Mouse (Mus musculus) ES-E14 (cell line): ENCODE data around the gene Abcf1. TPM values are rescaled to one million over a fixed set of nuclear protein-coding genes. Genes with fewer than 3 reads are reported as not detected.

Experiments used
- DNase-seq: peaks from one replicate; pipeline ENCODE4 v3.0.0-alpha.2; 2013; ENCODE audit warnings: low read depth, low spot score
- H3K27ac ChIP-seq: 2 replicates; pipeline ENCODE4 v1.5.1; 2012; ENCODE audit warnings: low read depth, mild to moderate bottlenecking, low read length, moderate library complexity, mixed read lengths; ENCODE audit not compliant: poor library complexity, insufficient read depth, severe bottlenecking
- H3K36me3 ChIP-seq: 2 replicates; pipeline ENCODE4 v1.6.1; 2012; ENCODE audit warnings: mild to moderate bottlenecking, low read length, moderate library complexity, mixed read lengths; ENCODE audit not compliant: control insufficient read depth, poor library complexity, insufficient read depth, severe bottlenecking
- H3K4me1 ChIP-seq, 2 experiments: fragments of 150-350 bp in 1 of 2; sonication (generic) in 1 of 2; 2 replicates each; pipeline ENCODE4 v1.6.1; 2012; ENCODE audit warnings: low read length in 2 of 2, mild to moderate bottlenecking in 1 of 2, mixed read lengths in 1 of 2; ENCODE audit not compliant: control insufficient read depth in 2 of 2, insufficient read depth in 2 of 2, poor library complexity in 1 of 2
- H3K4me3 ChIP-seq, 2 experiments: fragments of 150-350 bp in 1 of 2; sonication (generic) in 1 of 2; 2 replicates each; pipeline ENCODE4 v1.5.1; 2012; ENCODE audit warnings: low read length in 2 of 2, low read depth in 1 of 2, mild to moderate bottlenecking in 1 of 2, mixed read lengths in 1 of 2; ENCODE audit not compliant: insufficient read depth in 1 of 2, poor library complexity in 1 of 2, severe bottlenecking in 1 of 2
- H3K9ac ChIP-seq: 2 replicates; pipeline ENCODE4 v1.6.1; 2012; ENCODE audit warnings: low read depth, mild to moderate bottlenecking, low read length, mixed read lengths; ENCODE audit not compliant: poor library complexity, insufficient read depth, severe bottlenecking
- H3K9me3 ChIP-seq: fragments of 150-350 bp; sonication (generic); 2 replicates; pipeline ENCODE4 v1.6.1; 2012; ENCODE audit warnings: low read depth, mild to moderate bottlenecking, low read length; ENCODE audit not compliant: control insufficient read depth, insufficient read depth
- CHD2 ChIP-seq: IDR thresholded peaks from 2 replicates; pipeline ENCODE4 v1.6.1; 2014; ENCODE audit warnings: mild to moderate bottlenecking, low read depth, low read length, inconsistent platforms
- HCFC1 ChIP-seq: IDR thresholded peaks from 2 replicates; pipeline ENCODE4 v1.6.1; 2012; ENCODE audit warnings: low read length, inconsistent platforms, borderline replicate concordance; ENCODE audit not compliant: insufficient read depth
- MAFK ChIP-seq: IDR thresholded peaks from 2 replicates; pipeline ENCODE4 v1.6.1; 2014; ENCODE audit warnings: mild to moderate bottlenecking, low read depth, low read length, inconsistent platforms; ENCODE audit not compliant: insufficient read depth
- ZC3H11A ChIP-seq: IDR thresholded peaks from 2 replicates; pipeline ENCODE4 v1.6.1; 2012; ENCODE audit warnings: low read depth, mild to moderate bottlenecking, inconsistent platforms, low read length, borderline replicate concordance
- ZNF384 ChIP-seq: IDR thresholded peaks from 2 replicates; pipeline ENCODE4 v1.6.1; 2012; ENCODE audit warnings: low read depth, low read length, inconsistent platforms
- in situ Hi-C, 2 experiments: fragments of 600-800 bp; cut with MboI; formaldehyde crosslinking; loops; one replicate each; pipeline ENCODE4 v1.15.1; 2025; ENCODE audit warnings: low sequenced_read_pairs in 2 of 2, inconsistent platforms in 1 of 2; ENCODE audit not compliant: unreplicated experiment in 2 of 2
- total RNA-seq: library from RNA; depleted of rRNA; stranded (reverse); fragments of 300-350 nt; gene quantifications from 2 replicates; pipeline ENCODE4 v1.2.3, GENCODE M21; 2012

Abcf1 gene
- total RNA-seq, 1 experiment: 117 TPM

GRCm38 (mm10) chr17:35921710-35922109 is 47.9 kb downstream of the Abcf1 start:
- H3K36me3 ChIP-seq: peaks cover 46% of the 10 kb centered on the region
- in situ Hi-C loops: no loop called here

GRCm38 (mm10) chr17:35920862-35921562 is 48.5 kb downstream of the Abcf1 start:
- Histone ChIP-seq H3K36me3 (peaks cover 39% of the 10 kb centered on the region), H3K4me3 (no peak overlapping the region), H3K9ac (no peak overlapping the region; the same call in 1 of the 2 replicates), H3K27ac (no peak overlapping the region), H3K4me1 (peaks cover 0 to 6% of the 10 kb centered on the region in 2 experiments; a peak in 2 of 4 replicates), H3K9me3 (no peaks in the 10 kb centered on the region)
- DNase-seq: no peak
- in situ Hi-C loops: no loop called here
- no peak for TF ChIP-seq HCFC1
- TF ChIP-seq MAFK: no peak
- no peak for TF ChIP-seq CHD2
- TF ChIP-seq ZC3H11A: no peak
- no peak for TF ChIP-seq ZNF384

More at GRCm38 (mm10) chr17:35921710-35922109, 47.9 kb downstream of the Abcf1 start:
- Histone ChIP-seq H3K27ac (no peak overlapping the region), H3K9ac (no peak overlapping the region), H3K9me3 (no peaks in the 10 kb centered on the region), H3K4me3 (no peak overlapping the region), H3K4me1 (peaks cover 0 to 6% of the 10 kb centered on the region in 2 experiments; a peak in 2 of 4 replicates)
- DNase-seq: no peak
- no peak for TF ChIP-seq CHD2

- no peaks in the 10 kb centered on the region for H3K9me3 ChIP-seq
- no peak overlapping the region for H3K4me3 ChIP-seq
- no peak for TF ChIP-seq CHD2
- TF ChIP-seq MAFK: no peak
- no peak for TF ChIP-seq HCFC1
- no peak for TF ChIP-seq ZC3H11A
- TF ChIP-seq ZNF384: no peak
- no peak overlapping the region for H3K9ac ChIP-seq
- H3K27ac ChIP-seq: no peak overlapping the region
- H3K36me3 ChIP-seq: peaks cover 39% of the 10 kb centered on the region
- DNase-seq: no peak
- in situ Hi-C loops: no loop called here
- H3K4me1 ChIP-seq: peaks cover 0 to 6% of the 10 kb centered on the region in 2 experiments; a peak in 2 of 4 replicates
Measured at GRCm38 (mm10) chr17:35920384-35920783, 49.2 kb downstream of the Abcf1 start.

- H3K4me3 ChIP-seq: peak overlapping the region in 1 of 2 experiments; percentile 46; a peak in 1 of 4 replicates
- no peaks in the 10 kb centered on the region for H3K9me3 ChIP-seq
- H3K27ac ChIP-seq: peak overlapping the region; percentile 68; the same call in 1 of the 2 replicates
- no peak overlapping the region; the same call in 1 of the 2 replicates for H3K9ac ChIP-seq
- peaks cover 35% of the 10 kb centered on the region for H3K36me3 ChIP-seq
- in situ Hi-C loops: no loop called here
- peaks cover 0 to 6% of the 10 kb centered on the region in 2 experiments; a peak in 2 of 4 replicates for H3K4me1 ChIP-seq
- TF ChIP-seq ZNF384 (no peak), MAFK (no peak), ZC3H11A (no peak), CHD2 (no peak), HCFC1 (no peak)
- DNase-seq: no peak
Measured at GRCm38 (mm10) chr17:35919864-35920301, 49.7 kb downstream of the Abcf1 start.
